Mouse (Mus musculus) lung, postnatal 4 days (tissue): Measurements from ENCODE around the gene Usp26.
A peak's percentile ranks its signal among the peaks of the same experiment; 100 is the strongest.

Experiments used
- DNase-seq, 2 experiments: peaks; one replicate each; pipeline ENCODE4 v3.0.0; 2021

Gene Usp26

GRCm38 (mm10) chrX:51801133-51801532, at the start of gene Usp26:
TSS of gene Usp26 (minus strand) at chrX:51801233.
- DNase-seq, result no peak

GRCm38 (mm10) chrX:51814466-51815247, 13.6 kb upstream of the Usp26 start:
- DNase-seq, result no peak

DNA sequence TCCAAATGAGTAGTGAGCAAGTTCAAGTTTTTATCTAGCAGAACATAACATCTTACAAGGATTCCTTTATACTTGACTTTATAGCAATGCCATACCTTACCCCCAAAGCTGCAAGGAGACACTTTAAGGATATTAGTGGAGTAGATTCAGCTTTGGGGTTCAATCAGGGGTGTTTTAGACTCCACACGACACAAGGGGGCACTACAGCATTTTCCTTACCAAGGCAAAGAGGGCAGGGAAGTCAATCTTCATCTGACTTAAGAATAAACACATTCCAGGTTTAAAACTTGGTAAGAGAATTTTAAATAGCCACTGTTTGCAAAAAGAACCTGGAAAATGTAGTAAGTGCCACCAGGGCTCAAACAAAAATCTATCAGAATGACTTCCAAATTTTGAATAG, 33.6 kb downstream of the Usp26 start:
- DNase-seq, result no peak

- peak in 1 of 2 experiments; percentile 40 for DNase-seq
Observed at GRCm38 (mm10) chrX:51736450-51736849, 64.6 kb downstream of the Usp26 start.

DNA sequence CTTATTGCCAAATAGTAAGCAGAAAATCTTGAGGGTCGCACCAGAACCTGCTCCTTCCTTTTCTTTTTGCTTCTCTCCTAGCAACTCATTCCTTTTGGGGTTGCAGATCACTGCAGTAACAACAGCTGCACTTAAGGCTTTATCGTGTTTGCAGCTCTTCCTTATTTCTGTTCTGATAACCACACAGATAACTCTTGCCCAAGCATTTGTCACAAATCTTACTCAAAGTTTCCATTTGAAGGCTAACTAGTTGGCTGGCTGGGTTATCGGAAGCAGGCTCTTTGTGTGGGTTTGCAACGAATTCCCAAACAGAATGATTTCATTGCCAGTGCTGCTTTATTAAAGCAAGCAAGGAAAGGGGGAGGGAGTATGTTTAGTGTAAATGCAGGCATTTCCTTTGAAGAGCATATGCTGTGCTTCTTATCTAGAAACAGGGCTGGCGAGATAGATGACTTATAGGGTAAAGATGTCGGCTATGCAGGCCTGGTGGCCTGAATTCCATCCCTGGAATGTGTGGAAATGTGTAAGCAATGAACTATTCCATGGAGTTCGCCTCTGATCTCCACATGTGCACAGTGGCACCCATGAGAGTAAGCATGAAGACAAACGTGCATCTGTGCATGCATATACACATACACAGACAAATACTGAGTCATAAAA, 86.8 kb downstream of the Usp26 start:
- DNase-seq, result no peak

- no peak for DNase-seq
Observed at GRCm38 (mm10) chrX:51712996-51713395, 88.0 kb downstream of the Usp26 start.
